Mouse (Mus musculus) heart, embryonic 14.5 days (tissue): ENCODE results near the gene Camta1. TPM values are rescaled to one million over a fixed set of nuclear protein-coding genes. Genes with fewer than 3 reads are reported as not detected.

Experiments used
- ATAC-seq: fragments of 200-750 bp; cut with Nextera tagmentation; 2 replicates; pipeline ENCODE4 v1.8.0; 2017; ENCODE audit warnings: low read depth, moderate TSS enrichment; ENCODE audit not compliant: insufficient number of reproducible peaks, insufficient read depth, low FRiP score
- H3K27ac ChIP-seq, 2 experiments: fragments of 200-500 bp in 1 of 2; fragments of 300-500 bp in 1 of 2; sonication (generic) in 1 of 2; replicated peaks in 1 of 2; 2 replicates each; pipeline ENCODE4 v1.5.1; 2012 to 2014; ENCODE audit warnings: low read depth in 2 of 2, low read length in 2 of 2, control low read depth in 1 of 2, mild to moderate bottlenecking in 1 of 2, mixed read lengths in 1 of 2; ENCODE audit not compliant: control insufficient read depth in 1 of 2, insufficient read depth in 1 of 2
- H3K27me3 ChIP-seq: fragments of 300-500 bp; sonication (generic); 2 replicates; pipeline ENCODE4 v1.6.1; 2014; ENCODE audit warnings: mild to moderate bottlenecking, low read length, control low read depth; ENCODE audit not compliant: control insufficient read depth, insufficient read depth
- H3K36me3 ChIP-seq: fragments of 300-500 bp; sonication (generic); 2 replicates; pipeline ENCODE4 v1.6.1; 2014; ENCODE audit warnings: mild to moderate bottlenecking, control low read depth, low read length, mixed read lengths; ENCODE audit not compliant: control insufficient read depth, insufficient read depth
- H3K4me1 ChIP-seq, 2 experiments: fragments of 200-500 bp in 1 of 2; fragments of 300-500 bp in 1 of 2; sonication (generic) in 1 of 2; 2 replicates each; pipeline ENCODE4 v1.6.1; 2012 to 2014; ENCODE audit warnings: low read length in 2 of 2, control low read depth in 1 of 2, mixed read lengths in 1 of 2; ENCODE audit not compliant: control insufficient read depth in 2 of 2, insufficient read depth in 2 of 2
- H3K4me2 ChIP-seq: fragments of 300-500 bp; sonication (generic); 2 replicates; pipeline ENCODE4 v1.6.1; 2014; ENCODE audit warnings: mild to moderate bottlenecking, low read length
- H3K4me3 ChIP-seq, 2 experiments: fragments of 200-500 bp in 1 of 2; fragments of 300-500 bp in 1 of 2; sonication (generic) in 1 of 2; 2 replicates each; pipeline ENCODE4 v1.5.1; 2012 to 2014; ENCODE audit warnings: low read length in 2 of 2, mild to moderate bottlenecking in 2 of 2, control low read depth in 1 of 2, low read depth in 1 of 2, moderate library complexity in 1 of 2; ENCODE audit not compliant: control insufficient read depth in 1 of 2, insufficient read depth in 1 of 2
- H3K9ac ChIP-seq: fragments of 300-500 bp; sonication (generic); 2 replicates; pipeline ENCODE4 v1.6.1; 2014; ENCODE audit warnings: mild to moderate bottlenecking, low read length
- H3K9me3 ChIP-seq: fragments of 300-500 bp; sonication (generic); 2 replicates; pipeline ENCODE4 v1.6.1; 2016; ENCODE audit warnings: low read length, control low read depth; ENCODE audit not compliant: control insufficient read depth
- WGBS: fragments of 180-500 bp; shearing (Covaris S2); extraction: QIAGEN DNeasy Blood & Tissue Kit; methylation state at CpG from one replicate; pipeline ENCODE4 v1.1.7; 2014; 5-methylcytosine and 5-hydroxymethylcytosine counted together
- polyA plus RNA-seq: library from polyadenylated mRNA; unstranded; fragments of >200 nt; fragmentation: Nextera tagmentation; extraction: Ambion mirVana; gene quantifications from 2 replicates; pipeline ENCODE4 v1.2.1, GENCODE M21; 2014

Gene Camta1
- polyA plus RNA-seq, 1 experiment from 2014 or later = 150 TPM

DNA sequence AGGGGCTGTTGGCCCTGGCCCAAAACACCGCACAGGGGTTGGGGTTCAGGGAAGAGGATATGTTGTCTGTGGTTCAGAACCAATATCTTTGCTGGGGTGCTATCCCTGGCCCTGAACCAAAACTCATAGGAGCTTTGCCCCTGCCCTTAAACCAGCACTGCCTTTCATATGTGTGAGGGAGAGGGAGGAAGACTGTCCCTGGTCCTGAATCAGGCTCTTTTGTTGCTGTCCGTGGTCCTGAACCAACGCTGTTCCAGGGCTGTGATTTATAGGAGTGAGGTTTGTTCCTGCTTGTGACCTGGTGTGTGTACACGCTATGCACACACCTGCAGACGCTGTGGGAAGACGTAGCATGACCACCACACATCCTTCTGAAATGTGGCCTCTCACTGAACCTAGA lies 256.8 kb downstream of the Camta1 start:
- Histone ChIP-seq H3K4me2 (no peak overlapping the region), H3K36me3 (no peaks in the 10 kb centered on the region), H3K27me3 (no peaks in the 10 kb centered on the region), H3K4me1 (no peaks in the 10 kb centered on the region), H3K4me3 (no peak overlapping the region), H3K9me3 (no peaks in the 10 kb centered on the region), H3K9ac (no peak overlapping the region), H3K27ac (no peak overlapping the region)
- ATAC-seq = peak; percentile 49; the same call in 1 of the 2 replicates
- 27% methylated on average over 6 of the region's 6 CpGs for WGBS

DNA sequence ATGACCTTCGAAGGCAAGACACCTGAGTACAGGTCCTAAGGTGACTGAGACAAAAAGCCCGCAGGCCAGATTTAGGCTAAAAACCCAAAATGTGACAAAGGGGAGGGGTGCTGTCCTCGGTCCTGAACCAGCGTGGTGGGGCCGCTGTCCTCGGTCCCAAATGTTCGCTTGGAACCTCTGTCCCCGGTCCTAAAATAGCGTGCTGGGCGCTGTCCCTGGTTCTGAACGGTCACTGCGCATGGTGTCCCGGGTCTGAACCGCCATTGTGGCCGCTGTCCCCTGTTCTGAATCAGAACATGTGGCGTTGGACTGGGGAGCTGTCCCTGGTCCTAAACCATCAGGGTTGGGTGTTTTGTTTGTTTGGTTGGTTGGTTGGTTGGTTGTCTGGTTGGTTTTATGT lies 257.2 kb downstream of the Camta1 start:
- peak; percentile 87 for ATAC-seq
- Histone ChIP-seq H3K4me2 (no peak overlapping the region), H3K36me3 (no peaks in the 10 kb centered on the region), H3K27me3 (no peaks in the 10 kb centered on the region), H3K9ac (no peak overlapping the region), H3K27ac (no peak overlapping the region), H3K4me3 (no peak overlapping the region), H3K9me3 (no peaks in the 10 kb centered on the region), H3K4me1 (no peaks in the 10 kb centered on the region)
- WGBS = 6% methylated on average over 16 of the region's 16 CpGs

DNA sequence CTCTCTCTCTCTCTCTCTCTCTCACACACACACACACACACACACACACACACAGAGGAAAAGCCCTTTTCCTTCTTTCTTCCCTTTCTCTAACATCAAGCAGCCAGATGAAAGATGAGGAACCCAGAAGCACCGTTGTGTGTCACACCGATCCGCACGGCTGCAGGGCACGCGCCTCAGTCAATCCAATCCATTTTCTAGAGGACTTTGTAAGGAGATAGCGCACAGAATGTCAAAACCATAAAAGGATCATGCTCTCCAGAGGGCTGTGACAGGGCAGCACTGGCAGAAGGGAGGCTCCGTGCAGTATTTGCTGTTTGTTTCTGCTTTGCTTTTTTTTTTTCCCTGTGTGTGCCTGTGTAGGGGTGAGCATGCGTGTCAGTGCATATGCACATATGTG lies 258.1 kb downstream of the Camta1 start:
- Histone ChIP-seq H3K9me3 (no peaks in the 10 kb centered on the region), H3K27ac (no peak overlapping the region), H3K36me3 (no peaks in the 10 kb centered on the region), H3K4me2 (no peak overlapping the region), H3K9ac (no peak overlapping the region), H3K27me3 (no peaks in the 10 kb centered on the region), H3K4me1 (no peaks in the 10 kb centered on the region), H3K4me3 (no peak overlapping the region)
- ATAC-seq = no peak
- WGBS = 85% methylated on average over 9 of the region's 9 CpGs

DNA sequence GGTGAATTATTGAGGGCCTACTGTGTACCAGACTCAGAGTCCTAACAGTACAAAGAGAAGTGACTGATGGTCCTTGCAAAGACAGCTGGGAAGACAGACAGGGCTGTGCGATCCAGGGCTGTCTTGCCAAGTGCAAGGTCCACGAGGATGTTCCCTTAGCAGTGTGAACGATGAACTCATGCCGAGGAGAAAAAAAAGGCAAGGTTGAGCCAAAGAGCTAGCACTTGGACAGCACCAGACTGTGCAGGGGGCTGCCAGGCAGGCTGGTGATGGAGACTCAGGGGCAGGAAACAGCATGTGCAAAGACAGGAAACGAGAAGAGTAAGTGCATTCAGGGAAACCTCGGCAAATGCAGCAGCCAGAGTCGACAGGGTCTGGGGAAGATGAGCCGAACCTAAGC lies 266.6 kb downstream of the Camta1 start:
- H3K4me1 ChIP-seq = no peaks in the 10 kb centered on the region
- H3K4me3 ChIP-seq = no peak overlapping the region
- 53% methylated on average over 8 of the region's 8 CpGs for WGBS
- no peaks in the 10 kb centered on the region for H3K36me3 ChIP-seq
- no peaks in the 10 kb centered on the region for H3K9me3 ChIP-seq
- no peaks in the 10 kb centered on the region for H3K27me3 ChIP-seq
- no peak overlapping the region for H3K27ac ChIP-seq
- H3K4me2 ChIP-seq = no peak overlapping the region
- no peak for ATAC-seq
- H3K9ac ChIP-seq = no peak overlapping the region

DNA sequence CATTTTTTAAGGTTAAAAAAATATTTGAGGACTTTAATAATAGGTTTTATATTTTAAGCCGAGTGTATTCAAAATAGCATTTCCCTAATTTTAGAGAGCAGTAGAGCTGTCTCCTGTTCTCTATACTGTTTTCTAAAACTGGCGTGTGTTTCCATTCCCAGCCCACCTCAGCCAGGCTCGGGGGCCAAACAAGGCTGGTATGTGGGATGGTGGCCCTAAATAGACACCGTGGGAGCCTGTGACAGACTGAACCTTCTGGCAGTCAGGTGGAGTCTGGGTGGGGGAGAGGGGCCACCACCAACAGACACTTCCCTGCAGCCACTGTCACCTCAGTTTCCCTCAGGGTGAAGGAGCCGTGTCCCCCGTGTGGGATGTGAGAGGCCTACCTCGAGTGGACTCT lies 268.6 kb downstream of the Camta1 start:
- Histone ChIP-seq H3K4me2 (no peak overlapping the region), H3K4me1 (no peaks in the 10 kb centered on the region), H3K9me3 (no peaks in the 10 kb centered on the region), H3K4me3 (no peak overlapping the region), H3K27ac (no peak overlapping the region), H3K27me3 (no peaks in the 10 kb centered on the region), H3K9ac (no peak overlapping the region), H3K36me3 (no peaks in the 10 kb centered on the region)
- 56% methylated on average over 7 of the region's 7 CpGs for WGBS
- no peak for ATAC-seq

DNA sequence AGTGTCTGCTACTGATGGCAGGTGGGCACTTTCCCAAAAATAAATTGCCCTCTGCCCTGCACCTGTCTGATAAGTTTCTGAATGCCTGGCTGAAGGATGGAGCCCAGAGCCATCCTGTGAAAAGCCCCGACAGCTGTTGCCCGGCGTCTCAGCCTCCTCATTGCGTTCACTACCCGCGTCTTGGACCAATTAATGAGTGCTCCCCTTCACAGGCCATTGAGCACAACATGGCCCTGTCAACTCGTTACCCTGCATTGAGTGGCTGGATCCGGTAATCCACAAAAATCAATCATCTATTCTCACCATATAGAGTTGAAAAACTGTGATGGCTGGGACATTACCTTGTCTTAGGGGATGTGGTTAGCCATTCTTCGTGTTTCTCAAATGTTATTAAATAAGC lies 275.6 kb downstream of the Camta1 start:
- WGBS = 81% methylated on average over 9 of the region's 9 CpGs
- Histone ChIP-seq H3K36me3 (no peaks in the 10 kb centered on the region), H3K9me3 (no peaks in the 10 kb centered on the region), H3K27me3 (no peaks in the 10 kb centered on the region), H3K27ac (no peak overlapping the region), H3K4me3 (no peak overlapping the region), H3K9ac (no peak overlapping the region), H3K4me2 (no peak overlapping the region), H3K4me1 (no peaks in the 10 kb centered on the region)
- ATAC-seq = no peak

DNA sequence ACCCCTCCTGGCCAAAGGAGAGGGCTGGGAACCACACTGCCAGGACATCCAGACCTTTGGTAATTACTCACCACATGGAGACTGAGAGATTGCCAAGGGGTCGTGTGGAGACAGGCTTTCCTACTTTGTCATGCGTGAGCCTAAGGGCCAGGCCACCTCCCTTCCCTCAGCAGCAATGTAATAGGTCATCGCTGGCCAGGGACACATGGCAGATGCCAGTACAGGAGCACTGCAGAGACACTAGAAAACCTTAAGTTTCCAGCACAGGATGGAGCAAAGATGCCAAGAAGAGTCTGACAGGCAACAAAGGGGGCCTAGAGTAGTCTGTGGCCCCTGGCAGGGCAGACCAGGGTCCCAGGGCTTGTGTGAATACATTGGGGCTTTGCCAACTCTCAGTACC lies 283.7 kb downstream of the Camta1 start:
- Histone ChIP-seq H3K4me1 (no peaks in the 10 kb centered on the region), H3K36me3 (no peaks in the 10 kb centered on the region), H3K9ac (no peak overlapping the region), H3K9me3 (no peaks in the 10 kb centered on the region), H3K4me3 (no peak overlapping the region), H3K27ac (no peak overlapping the region), H3K4me2 (no peak overlapping the region), H3K27me3 (no peaks in the 10 kb centered on the region; the same call in 1 of the 2 replicates)
- ATAC-seq = no peak
- 67% methylated on average over 3 of the region's 3 CpGs for WGBS

DNA sequence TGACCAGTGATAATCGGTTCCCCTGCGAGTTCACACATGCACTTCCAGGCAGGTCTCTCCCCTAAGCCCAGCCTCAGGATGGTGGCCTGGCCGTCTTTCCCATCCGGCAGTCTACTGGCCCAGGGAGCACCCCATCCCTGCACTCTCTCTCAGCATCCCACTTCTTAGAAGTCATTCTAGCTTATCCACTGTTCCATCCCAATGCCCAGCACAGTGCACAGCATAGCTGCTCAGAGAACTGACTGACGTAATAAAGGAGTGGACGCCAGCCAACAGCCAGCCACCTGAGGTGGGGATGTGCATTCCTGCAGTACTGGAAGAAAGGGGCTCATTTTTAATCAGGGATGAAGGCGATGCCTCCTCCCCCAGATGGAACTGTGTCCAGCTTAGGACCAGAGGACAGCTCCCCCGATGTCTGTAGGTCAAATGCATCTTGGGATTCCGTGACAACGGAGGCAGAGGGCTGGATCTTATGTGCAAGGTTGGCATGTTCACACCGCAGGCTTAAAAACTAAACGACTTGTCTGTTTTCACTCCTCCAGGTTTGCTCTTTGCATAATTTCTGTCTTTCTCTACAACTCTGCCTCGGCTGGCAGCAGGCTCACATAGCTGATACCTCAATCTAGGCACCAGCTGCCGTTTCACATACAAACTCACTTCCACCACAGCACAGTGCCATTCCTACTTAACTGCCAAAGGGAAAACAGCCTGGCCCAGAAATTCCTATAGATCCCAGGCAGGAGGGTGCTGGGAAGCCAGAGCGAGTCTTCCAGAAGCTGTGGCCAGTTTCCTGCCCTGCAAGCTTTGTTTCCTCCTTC lies 285.2 kb downstream of the Camta1 start:
- 69% methylated on average over 15 of the region's 15 CpGs for WGBS

More for the DNA sequence above, 285.2 kb downstream of the Camta1 start:
- H3K9me3 ChIP-seq = no peaks in the 10 kb centered on the region
- no peaks in the 10 kb centered on the region for H3K4me1 ChIP-seq
- H3K4me2 ChIP-seq = no peak overlapping the region
- no peaks in the 10 kb centered on the region for H3K36me3 ChIP-seq
- no peaks in the 10 kb centered on the region; the same call in 1 of the 2 replicates for H3K27me3 ChIP-seq
- H3K27ac ChIP-seq = no peak overlapping the region
- no peak overlapping the region for H3K9ac ChIP-seq
- H3K4me3 ChIP-seq = no peak overlapping the region
- ATAC-seq = no peak
